Mouse (Mus musculus) erythroblast, embryonic 14.5 days (primary cell): ENCODE data around the gene Crebrf. TPM values are rescaled to one million over a fixed set of nuclear protein-coding genes. Genes with fewer than 3 reads are reported as not detected.

Experiments
- H3K27me3 ChIP-seq: 2 replicates; pipeline ENCODE4 v1.6.1; 2012; ENCODE audit warnings: inconsistent platforms; ENCODE audit not compliant: control insufficient read depth
- H3K36me3 ChIP-seq: 2 replicates; pipeline ENCODE4 v1.6.1; 2012; ENCODE audit warnings: mild to moderate bottlenecking, inconsistent platforms; ENCODE audit not compliant: control insufficient read depth
- H3K4me1 ChIP-seq: 2 replicates; pipeline ENCODE4 v1.6.1; 2012; ENCODE audit warnings: inconsistent platforms; ENCODE audit not compliant: control insufficient read depth
- H3K4me3 ChIP-seq: replicated peaks from 2 replicates; pipeline ENCODE3; 2012; ENCODE audit warnings: moderate library complexity, mild to moderate bottlenecking, inconsistent platforms
- H3K9me3 ChIP-seq: 2 replicates; pipeline ENCODE4 v1.6.1; 2012; ENCODE audit warnings: low read length, inconsistent platforms, mixed read lengths; ENCODE audit not compliant: control insufficient read depth
- GATA1 ChIP-seq: IDR thresholded peaks from 2 replicates; pipeline ENCODE4 v1.6.1; 2012; ENCODE audit warnings: low read length, inconsistent platforms, mixed read lengths
- TAL1 ChIP-seq: IDR thresholded peaks from 3 replicates; pipeline ENCODE4 v1.6.1; 2012; ENCODE audit warnings: low read length, inconsistent platforms, mixed read lengths
- polyA plus RNA-seq: library from polyadenylated mRNA; stranded (reverse); fragments of >175 nt; gene quantifications from 2 replicates; pipeline ENCODE4 v1.2.3, GENCODE M21; 2012

Gene Crebrf
- polyA plus RNA-seq, 1 experiment = 0.10 TPM

- H3K9me3 ChIP-seq = peaks cover 2% of the 10 kb centered on the region; the same call in 1 of the 2 replicates
- H3K27me3 ChIP-seq = no peaks in the 10 kb centered on the region
- H3K4me3 ChIP-seq = no peak overlapping the region
- peaks cover 69% of the 10 kb centered on the region for H3K36me3 ChIP-seq
- H3K4me1 ChIP-seq = peaks cover 18% of the 10 kb centered on the region
- TF ChIP-seq TAL1 (no peak), GATA1 (no peak)
Measured at GRCm38 (mm10) chr17:26701565-26701964, 13.9 kb upstream of the Crebrf start.

GRCm38 (mm10) chr17:26702621-26703020, 12.8 kb upstream of the Crebrf start:
- TF ChIP-seq TAL1 (no peak), GATA1 (no peak)

GRCm38 (mm10) chr17:26703671-26704070, 11.8 kb upstream of the Crebrf start:
- H3K4me1 ChIP-seq = peaks cover 37% of the 10 kb centered on the region
- no peak overlapping the region for H3K4me3 ChIP-seq
- TF ChIP-seq TAL1 (no peak), GATA1 (no peak)
- peaks cover 2% of the 10 kb centered on the region; the same call in 1 of the 2 replicates for H3K9me3 ChIP-seq
- H3K27me3 ChIP-seq = no peaks in the 10 kb centered on the region
- peaks cover 48% of the 10 kb centered on the region for H3K36me3 ChIP-seq

More at GRCm38 (mm10) chr17:26702621-26703020, 12.8 kb upstream of the Crebrf start:
- H3K27me3 ChIP-seq = no peaks in the 10 kb centered on the region
- no peak overlapping the region for H3K4me3 ChIP-seq
- peaks cover 2% of the 10 kb centered on the region; the same call in 1 of the 2 replicates for H3K9me3 ChIP-seq
- H3K36me3 ChIP-seq = peaks cover 59% of the 10 kb centered on the region
- peaks cover 28% of the 10 kb centered on the region for H3K4me1 ChIP-seq

GRCm38 (mm10) chr17:26705463-26706359, 9.7 kb upstream of the Crebrf start:
- TF ChIP-seq TAL1 (no peak), GATA1 (no peak)
- H3K4me1 ChIP-seq = peaks cover 57% of the 10 kb centered on the region
- H3K4me3 ChIP-seq = no peak overlapping the region
- H3K9me3 ChIP-seq = peaks cover 2% of the 10 kb centered on the region; the same call in 1 of the 2 replicates
- H3K36me3 ChIP-seq = peaks cover 29% of the 10 kb centered on the region
- no peaks in the 10 kb centered on the region for H3K27me3 ChIP-seq

GRCm38 (mm10) chr17:26707066-26707465, 8.4 kb upstream of the Crebrf start:
- Histone ChIP-seq H3K4me1 (peaks cover 65% of the 10 kb centered on the region), H3K4me3 (no peak overlapping the region), H3K36me3 (peaks cover 16% of the 10 kb centered on the region), H3K27me3 (no peaks in the 10 kb centered on the region), H3K9me3 (peaks cover 2% of the 10 kb centered on the region; the same call in 1 of the 2 replicates)
- no peak for TF ChIP-seq GATA1
- no peak for TF ChIP-seq TAL1

GRCm38 (mm10) chr17:26708499-26708898, 7.0 kb upstream of the Crebrf start:
- peaks cover 7% of the 10 kb centered on the region for H3K36me3 ChIP-seq
- H3K4me3 ChIP-seq = no peak overlapping the region
- TF ChIP-seq GATA1 = no peak
- TF ChIP-seq TAL1 = no peak
- no peaks in the 10 kb centered on the region for H3K27me3 ChIP-seq
- peaks cover 66% of the 10 kb centered on the region for H3K4me1 ChIP-seq
- peaks cover 2% of the 10 kb centered on the region; the same call in 1 of the 2 replicates for H3K9me3 ChIP-seq

GRCm38 (mm10) chr17:26708993-26709590, 6.4 kb upstream of the Crebrf start:
- H3K27me3 ChIP-seq = no peaks in the 10 kb centered on the region
- H3K9me3 ChIP-seq = peaks cover 2% of the 10 kb centered on the region; the same call in 1 of the 2 replicates
- peaks cover 4% of the 10 kb centered on the region for H3K36me3 ChIP-seq
- H3K4me3 ChIP-seq = no peak overlapping the region
- no peak for TF ChIP-seq TAL1
- H3K4me1 ChIP-seq = peaks cover 69% of the 10 kb centered on the region

- Histone ChIP-seq H3K9me3 (no peaks in the 10 kb centered on the region), H3K36me3 (no peaks in the 10 kb centered on the region), H3K4me1 (peaks cover 79% of the 10 kb centered on the region), H3K27me3 (no peaks in the 10 kb centered on the region), H3K4me3 (peak overlapping the region; percentile 31)
- no peak for TF ChIP-seq TAL1
- TF ChIP-seq GATA1 = no peak
Measured at GRCm38 (mm10) chr17:26710049-26710448, 5.4 kb upstream of the Crebrf start.

GRCm38 (mm10) chr17:26715916-26716717, 667 bp downstream of the Crebrf start:
- H3K27me3 ChIP-seq = no peaks in the 10 kb centered on the region
- H3K4me3 ChIP-seq = peak overlapping the region; percentile 95
- TF ChIP-seq TAL1 = no peak
- no peak for TF ChIP-seq GATA1
- H3K9me3 ChIP-seq = no peaks in the 10 kb centered on the region
- peaks cover 2% of the 10 kb centered on the region for H3K36me3 ChIP-seq
- peaks cover 58% of the 10 kb centered on the region for H3K4me1 ChIP-seq
